Mouse (Mus musculus): Measurements from ENCODE around the gene Bcl6. TPM values are rescaled to one million over a fixed set of nuclear protein-coding genes. Genes with fewer than 3 reads are reported as not detected.

The Bcl6 gene
- 1.4 and 1.5 TPM in 2 replicates for polyA plus RNA-seq (2014; fragmentation: Nextera tagmentation; extraction: Ambion mirVana)

DNA sequence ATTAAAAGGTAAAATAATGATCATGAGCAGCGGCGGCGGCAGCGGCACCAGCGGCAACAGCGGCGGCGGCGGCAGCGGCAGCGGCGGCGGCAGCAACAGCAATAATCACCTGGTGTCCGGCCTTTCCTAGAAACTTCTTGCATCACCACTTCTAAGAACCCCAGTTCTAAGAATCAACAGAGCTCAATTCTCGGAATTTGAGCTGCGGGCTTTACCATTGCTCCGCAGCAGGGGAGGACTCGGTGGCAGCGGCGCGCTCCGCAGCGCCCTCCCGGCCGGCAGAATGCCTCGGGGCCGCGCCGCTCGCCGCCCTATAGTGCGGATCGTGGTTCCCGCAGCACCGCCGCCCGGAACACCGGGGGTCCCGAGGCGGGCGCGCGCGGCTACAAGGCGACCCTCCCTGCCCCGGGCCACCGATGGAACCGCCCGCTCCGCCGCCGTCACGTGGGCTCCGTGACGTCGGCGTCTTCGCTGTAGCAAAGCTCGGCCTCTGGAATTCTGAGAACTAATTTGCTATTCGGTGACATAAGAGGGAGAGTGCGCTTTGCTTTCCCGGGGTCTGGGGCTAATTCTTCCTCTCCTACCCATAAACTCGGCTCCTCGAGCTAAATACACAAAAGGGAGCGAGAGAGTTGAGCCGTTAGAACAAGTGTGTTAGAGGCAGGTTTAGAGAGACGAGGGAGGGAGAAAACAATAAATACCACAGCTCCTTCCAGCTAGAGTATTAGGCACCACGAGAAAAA, at the start of gene Bcl6, which contains the start of gene Gm37419:
Gene Bcl6, minus strand, starts transcription at position 387 of the 743 bp plus-strand sequence.
Gene Gm37419, plus strand, starts transcription at position 17 of the 743 bp plus-strand sequence.
- Histone ChIP-seq H3K27ac (ENCODE audit: low read length) (peak within 1 kb of the TSS; percentile 98), H3K9ac (replicated peaks; ENCODE audit: low read depth, low read length) (peak within 1 kb of the TSS; percentile 79), H3K36me3 (ENCODE audit: control insufficient read depth, insufficient read depth, low read length) (no peaks in the 10 kb centered on the region), H3K4me1 (ENCODE audit: control insufficient read depth, insufficient read depth, low read length) (peaks cover 42% of the 10 kb centered on the region; the same call in 1 of the 2 replicates), H3K4me2 (replicated peaks; ENCODE audit: low read depth, low read length) (peak within 1 kb of the TSS; percentile 86), H3K9me3 (ENCODE audit: control insufficient read depth, low read depth, low read length) (no peaks in the 10 kb centered on the region), H3K4me3 (ENCODE audit: low read depth, low read length) (peak within 1 kb of the TSS; percentile 72), H3K27me3 (ENCODE audit: control insufficient read depth, insufficient read depth, low read length) (no peaks in the 10 kb centered on the region)
- under 1% methylated on average over 68 of the region's 68 CpGs for WGBS
- ATAC-seq (ENCODE audit: insufficient number of reproducible peaks, insufficient read depth, low FRiP score, low read depth): peak; percentile 75

DNA sequence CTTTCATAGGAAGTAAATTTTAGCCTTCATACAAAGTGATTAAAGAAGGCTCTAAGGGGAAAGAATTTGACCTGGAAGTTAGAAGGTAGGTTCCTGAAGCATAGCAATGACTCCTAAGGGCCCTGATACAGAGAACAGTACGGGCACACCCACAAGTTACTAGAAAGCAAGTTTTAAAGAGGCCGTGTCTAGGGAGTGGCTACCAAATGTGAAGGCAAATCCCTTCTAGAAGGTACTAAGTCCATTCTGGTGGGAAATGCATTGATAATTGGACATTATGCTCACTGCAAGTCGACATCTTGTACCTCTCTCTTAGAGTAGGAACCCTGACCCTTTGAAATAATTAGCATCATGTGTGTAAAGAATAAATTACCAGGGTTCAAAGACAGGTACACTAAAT, 47.7 kb upstream of the Bcl6 start:
- ATAC-seq (ENCODE audit: insufficient number of reproducible peaks, insufficient read depth, low FRiP score, low read depth): no peak

DNA sequence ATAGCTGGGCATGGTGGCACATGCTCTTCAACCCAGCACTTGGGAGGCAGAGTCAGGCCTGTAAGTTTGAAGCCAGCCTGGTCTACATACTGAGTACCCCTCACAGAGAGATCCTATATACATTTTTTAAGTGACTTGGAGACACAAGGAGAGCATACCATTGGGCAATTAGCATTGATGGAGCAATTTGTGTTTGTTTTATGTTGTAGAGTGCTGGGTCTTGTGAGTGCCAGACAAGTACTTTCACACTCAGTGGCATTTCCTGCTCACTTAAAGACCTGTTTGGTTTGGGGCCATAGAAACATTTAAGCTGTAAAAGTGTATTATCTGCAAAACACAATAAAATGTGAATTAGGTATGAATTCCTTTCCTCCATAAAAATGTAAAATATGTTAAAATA, 47.1 kb upstream of the Bcl6 start:
- Histone ChIP-seq H3K9ac (replicated peaks; ENCODE audit: low read depth, low read length) (no peak overlapping the region), H3K27me3 (ENCODE audit: control insufficient read depth, insufficient read depth, low read length) (no peaks in the 10 kb centered on the region), H3K36me3 (ENCODE audit: control insufficient read depth, insufficient read depth, low read length) (no peaks in the 10 kb centered on the region), H3K4me3 (ENCODE audit: low read depth, low read length) (no peak overlapping the region), H3K4me2 (replicated peaks; ENCODE audit: low read depth, low read length) (no peak overlapping the region), H3K9me3 (ENCODE audit: control insufficient read depth, low read depth, low read length) (no peaks in the 10 kb centered on the region), H3K4me1 (ENCODE audit: control insufficient read depth, insufficient read depth, low read length) (no peaks in the 10 kb centered on the region), H3K27ac (ENCODE audit: low read length) (no peak overlapping the region)
- no peak for ATAC-seq (ENCODE audit: insufficient number of reproducible peaks, insufficient read depth, low FRiP score, low read depth)

More for the DNA sequence above, 47.7 kb upstream of the Bcl6 start:
- no peaks in the 10 kb centered on the region for H3K4me1 ChIP-seq (ENCODE audit: control insufficient read depth, insufficient read depth, low read length)
- H3K4me3 ChIP-seq (ENCODE audit: low read depth, low read length): no peak overlapping the region
- H3K27ac ChIP-seq (ENCODE audit: low read length): no peak overlapping the region
- H3K9ac ChIP-seq (replicated peaks; ENCODE audit: low read depth, low read length): no peak overlapping the region
- H3K27me3 ChIP-seq (ENCODE audit: control insufficient read depth, insufficient read depth, low read length): no peaks in the 10 kb centered on the region
- H3K36me3 ChIP-seq (ENCODE audit: control insufficient read depth, insufficient read depth, low read length): no peaks in the 10 kb centered on the region
- H3K4me2 ChIP-seq (replicated peaks; ENCODE audit: low read depth, low read length): no peak overlapping the region
- 87% methylated on average over 3 of the region's 3 CpGs for WGBS
- no peaks in the 10 kb centered on the region for H3K9me3 ChIP-seq (ENCODE audit: control insufficient read depth, low read depth, low read length)

DNA sequence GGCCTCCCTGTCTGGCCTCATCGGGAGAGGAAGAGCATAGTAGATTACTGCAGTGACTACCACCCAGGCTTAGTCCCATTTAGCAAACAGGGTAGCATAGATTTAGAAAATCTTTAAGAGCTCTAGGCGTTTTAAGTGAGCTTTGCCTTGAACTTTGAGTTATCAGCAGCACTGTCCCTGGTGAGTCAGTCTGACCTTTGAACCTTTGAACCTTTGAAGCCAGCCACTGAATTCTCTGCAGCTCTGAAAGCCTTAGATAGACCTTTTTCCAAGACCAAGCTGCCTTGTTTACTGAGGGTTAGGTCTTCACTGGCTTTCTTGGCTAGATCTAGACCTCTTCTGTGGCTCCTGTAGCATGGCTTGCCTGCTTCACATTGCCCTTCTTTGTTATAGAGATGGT, 45.8 kb upstream of the Bcl6 start:
- no peaks in the 10 kb centered on the region for H3K36me3 ChIP-seq (ENCODE audit: control insufficient read depth, insufficient read depth, low read length)
- H3K4me2 ChIP-seq (replicated peaks; ENCODE audit: low read depth, low read length): no peak overlapping the region
- WGBS: 43% methylated on average over 2 of the region's 2 CpGs
- no peak overlapping the region for H3K9ac ChIP-seq (replicated peaks; ENCODE audit: low read depth, low read length)
- no peak for ATAC-seq (ENCODE audit: insufficient number of reproducible peaks, insufficient read depth, low FRiP score, low read depth)
- no peak overlapping the region for H3K27ac ChIP-seq (ENCODE audit: low read length)
- H3K4me3 ChIP-seq (ENCODE audit: low read depth, low read length): no peak overlapping the region
- no peaks in the 10 kb centered on the region for H3K27me3 ChIP-seq (ENCODE audit: control insufficient read depth, insufficient read depth, low read length)
- no peaks in the 10 kb centered on the region for H3K9me3 ChIP-seq (ENCODE audit: control insufficient read depth, low read depth, low read length)
- no peaks in the 10 kb centered on the region for H3K4me1 ChIP-seq (ENCODE audit: control insufficient read depth, insufficient read depth, low read length)

DNA sequence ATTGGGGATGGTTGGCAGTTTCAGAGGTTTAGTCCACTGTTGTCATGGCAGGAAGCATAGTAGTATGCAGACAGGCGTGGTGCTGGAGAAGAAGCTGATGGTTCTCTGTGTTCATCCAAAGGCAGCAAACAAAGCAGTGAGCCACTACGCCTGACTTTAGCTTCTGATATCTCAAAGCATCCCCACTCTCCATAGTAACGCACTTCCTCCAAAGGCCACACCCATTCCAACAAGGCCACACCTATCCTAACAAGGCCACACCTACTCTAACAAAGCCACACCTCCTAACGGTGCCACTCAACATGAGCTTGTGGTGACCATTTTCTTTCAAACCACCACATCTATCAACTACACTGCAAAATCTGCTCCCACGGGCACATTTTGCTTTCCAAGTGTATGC, 44.6 kb upstream of the Bcl6 start:
- no peaks in the 10 kb centered on the region for H3K4me1 ChIP-seq (ENCODE audit: control insufficient read depth, insufficient read depth, low read length)
- H3K27ac ChIP-seq (ENCODE audit: low read length): no peak overlapping the region
- no peak for ATAC-seq (ENCODE audit: insufficient number of reproducible peaks, insufficient read depth, low FRiP score, low read depth)
- WGBS: 93% methylated on average over 5 of the region's 5 CpGs
- H3K4me3 ChIP-seq (ENCODE audit: low read depth, low read length): no peak overlapping the region
- no peaks in the 10 kb centered on the region for H3K9me3 ChIP-seq (ENCODE audit: control insufficient read depth, low read depth, low read length)
- no peak overlapping the region for H3K9ac ChIP-seq (replicated peaks; ENCODE audit: low read depth, low read length)
- no peaks in the 10 kb centered on the region for H3K36me3 ChIP-seq (ENCODE audit: control insufficient read depth, insufficient read depth, low read length)
- H3K27me3 ChIP-seq (ENCODE audit: control insufficient read depth, insufficient read depth, low read length): no peaks in the 10 kb centered on the region
- no peak overlapping the region for H3K4me2 ChIP-seq (replicated peaks; ENCODE audit: low read depth, low read length)

DNA sequence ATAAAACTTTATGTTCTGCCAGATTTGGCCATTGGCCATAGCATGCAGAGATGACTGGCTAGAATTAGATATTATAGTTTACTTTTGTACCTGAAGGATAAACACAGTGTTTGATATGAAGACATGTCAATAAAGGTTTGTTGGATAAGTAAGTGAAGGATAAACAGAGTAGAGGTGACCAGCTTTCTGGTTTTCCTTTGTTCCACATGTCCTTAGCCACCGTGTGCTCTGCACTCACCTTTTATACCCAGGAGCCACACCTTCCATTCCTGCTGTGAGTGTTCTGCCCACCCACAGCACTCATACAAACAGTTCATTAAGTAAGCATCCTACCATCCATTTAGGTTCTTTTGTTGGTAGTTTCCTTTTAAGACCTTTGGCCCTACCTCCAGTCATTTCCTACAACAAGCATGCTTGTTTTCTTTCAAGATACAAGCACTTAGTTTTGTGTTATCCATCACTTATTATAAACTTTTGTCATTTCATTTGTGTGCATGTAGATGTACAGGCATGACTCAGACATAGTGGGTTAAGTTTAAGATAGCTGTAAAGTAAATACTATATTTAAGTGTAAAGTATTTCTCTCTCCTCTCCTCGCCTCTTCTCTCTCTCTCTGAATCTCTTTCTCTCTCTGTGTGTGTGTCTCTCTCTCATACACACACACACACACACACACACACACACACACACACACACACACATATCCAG, 41.5 kb upstream of the Bcl6 start:
- Histone ChIP-seq H3K9me3 (ENCODE audit: control insufficient read depth, low read depth, low read length) (no peaks in the 10 kb centered on the region), H3K4me1 (ENCODE audit: control insufficient read depth, insufficient read depth, low read length) (no peaks in the 10 kb centered on the region), H3K4me2 (replicated peaks; ENCODE audit: low read depth, low read length) (no peak overlapping the region), H3K36me3 (ENCODE audit: control insufficient read depth, insufficient read depth, low read length) (no peaks in the 10 kb centered on the region), H3K27ac (ENCODE audit: low read length) (no peak overlapping the region), H3K9ac (replicated peaks; ENCODE audit: low read depth, low read length) (no peak overlapping the region), H3K27me3 (ENCODE audit: control insufficient read depth, insufficient read depth, low read length) (no peaks in the 10 kb centered on the region), H3K4me3 (ENCODE audit: low read depth, low read length) (no peak overlapping the region)
- WGBS: 50% methylated on average over 2 of the region's 2 CpGs
- ATAC-seq (ENCODE audit: insufficient number of reproducible peaks, insufficient read depth, low FRiP score, low read depth): peak; percentile 56; the same call in 1 of the 2 replicates

DNA sequence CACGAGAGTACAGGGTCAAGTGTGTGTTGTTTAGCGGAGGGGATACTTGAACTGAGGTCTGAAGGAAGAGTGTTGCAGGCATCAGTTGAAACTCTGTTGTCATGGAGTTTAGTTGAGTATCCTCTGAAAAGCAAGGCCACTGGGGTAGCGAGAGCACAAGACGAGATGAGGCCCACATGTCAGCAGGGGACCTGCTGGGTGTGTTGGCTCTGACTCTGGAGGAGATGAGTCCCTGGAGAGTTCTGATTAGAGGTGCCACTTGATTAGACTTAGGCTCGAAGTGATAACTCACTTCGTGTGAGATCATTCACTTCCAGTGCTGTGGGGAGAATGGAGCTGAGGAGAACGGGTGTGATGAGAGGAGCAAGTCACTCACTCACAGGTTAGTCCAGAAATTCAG, 36.8 kb upstream of the Bcl6 start:
- ATAC-seq (ENCODE audit: insufficient number of reproducible peaks, insufficient read depth, low FRiP score, low read depth): no peak

DNA sequence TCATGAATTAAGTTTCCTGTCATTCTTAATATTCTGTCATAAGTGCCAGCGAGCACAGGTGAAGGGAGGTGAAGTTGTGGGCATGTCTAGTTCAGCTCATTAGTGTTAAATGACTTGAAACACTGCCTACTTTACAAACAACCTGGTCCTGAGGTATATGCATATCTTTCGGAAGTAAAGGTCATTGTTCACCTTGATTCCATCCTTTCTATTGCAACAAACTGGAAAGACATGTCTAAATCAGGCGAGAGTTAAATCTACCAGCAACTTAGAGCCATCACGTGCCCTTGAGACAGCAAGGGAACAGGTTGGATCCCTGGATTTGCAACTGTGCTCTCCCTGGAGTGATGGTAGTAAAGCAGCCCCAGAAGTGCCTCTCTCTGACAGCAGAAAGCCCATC, 34.0 kb upstream of the Bcl6 start:
- H3K27ac ChIP-seq (ENCODE audit: low read length): no peak overlapping the region
- 76% methylated on average over 4 of the region's 4 CpGs for WGBS
- H3K9ac ChIP-seq (replicated peaks; ENCODE audit: low read depth, low read length): no peak overlapping the region
- no peaks in the 10 kb centered on the region for H3K27me3 ChIP-seq (ENCODE audit: control insufficient read depth, insufficient read depth, low read length)
- H3K36me3 ChIP-seq (ENCODE audit: control insufficient read depth, insufficient read depth, low read length): no peaks in the 10 kb centered on the region
- H3K4me2 ChIP-seq (replicated peaks; ENCODE audit: low read depth, low read length): no peak overlapping the region
- no peaks in the 10 kb centered on the region for H3K4me1 ChIP-seq (ENCODE audit: control insufficient read depth, insufficient read depth, low read length)
- no peak for ATAC-seq (ENCODE audit: insufficient number of reproducible peaks, insufficient read depth, low FRiP score, low read depth)
- no peak overlapping the region for H3K4me3 ChIP-seq (ENCODE audit: low read depth, low read length)
- no peaks in the 10 kb centered on the region for H3K9me3 ChIP-seq (ENCODE audit: control insufficient read depth, low read depth, low read length)

More for the DNA sequence above, 36.8 kb upstream of the Bcl6 start:
- Histone ChIP-seq H3K36me3 (ENCODE audit: control insufficient read depth, insufficient read depth, low read length) (no peaks in the 10 kb centered on the region), H3K27ac (ENCODE audit: low read length) (no peak overlapping the region), H3K9ac (replicated peaks; ENCODE audit: low read depth, low read length) (no peak overlapping the region), H3K27me3 (ENCODE audit: control insufficient read depth, insufficient read depth, low read length) (no peaks in the 10 kb centered on the region), H3K4me1 (ENCODE audit: control insufficient read depth, insufficient read depth, low read length) (no peaks in the 10 kb centered on the region), H3K9me3 (ENCODE audit: control insufficient read depth, low read depth, low read length) (no peaks in the 10 kb centered on the region), H3K4me3 (ENCODE audit: low read depth, low read length) (no peak overlapping the region), H3K4me2 (replicated peaks; ENCODE audit: low read depth, low read length) (no peak overlapping the region)
- 69% methylated on average over 7 of the region's 7 CpGs for WGBS
